Mouse (Mus musculus) olfactory bulb, adult 2 months (tissue): ENCODE data around the gene Gm21983. TPM values are rescaled to one million over a fixed set of nuclear protein-coding genes. Genes with fewer than 3 reads are reported as not detected.

ENCODE experiments used
- H3K27ac ChIP-seq: fragments of 200-500 bp; 2 replicates; pipeline ENCODE4 v1.5.1; 2012; ENCODE audit warnings: low read depth, low read length; ENCODE audit not compliant: insufficient read depth
- H3K4me1 ChIP-seq: fragments of 200-500 bp; 2 replicates; pipeline ENCODE4 v1.6.1; 2012; ENCODE audit warnings: low read length; ENCODE audit not compliant: control insufficient read depth, insufficient read depth
- H3K4me3 ChIP-seq: fragments of 200-500 bp; 2 replicates; pipeline ENCODE4 v1.5.1; 2012; ENCODE audit warnings: mild to moderate bottlenecking, low read depth, low read length, moderate library complexity; ENCODE audit not compliant: insufficient read depth
- CTCF ChIP-seq: fragments of 200-500 bp; IDR thresholded peaks from 2 replicates; pipeline ENCODE4 v1.5.1; 2012; ENCODE audit warnings: low read depth, mild to moderate bottlenecking, low read length, moderate library complexity; ENCODE audit not compliant: insufficient read depth
- POLR2A ChIP-seq: fragments of 200-500 bp; IDR thresholded peaks from 2 replicates; pipeline ENCODE4 v1.6.1; 2012; ENCODE audit warnings: mild to moderate bottlenecking, low read depth, low read length, moderate library complexity; ENCODE audit not compliant: insufficient read depth
- WGBS: fragments of 180-500 bp; shearing (Covaris S2); methylation state at CpG from one replicate; pipeline ENCODE4 v1.1.7; 2018; 5-methylcytosine and 5-hydroxymethylcytosine counted together
- polyA plus RNA-seq: library from polyadenylated mRNA; stranded (reverse); fragments of >200 nt; gene quantifications from 2 replicates; pipeline ENCODE4 v1.2.4, GENCODE M21; 2012; ENCODE audit warnings: low replicate concordance; ENCODE audit not compliant: missing spikeins, insufficient read depth, insufficient read length

Gm21983 gene
- polyA plus RNA-seq, 1 experiment, result not detected

GRCm38 (mm10) chr7:27164112-27164947 lies 16.6 kb downstream of the Gm21983 start:
- TF ChIP-seq CTCF (no peak), POLR2A (no peak)
- H3K4me3 ChIP-seq, result peak overlapping the region; percentile 96
- WGBS, result 78% methylated on average over 33 of the region's 33 CpGs
- H3K27ac ChIP-seq, result no peak overlapping the region
- peaks cover 53% of the 10 kb centered on the region for H3K4me1 ChIP-seq

GRCm38 (mm10) chr7:27163450-27163805 lies 17.5 kb downstream of the Gm21983 start:
- no peak overlapping the region for H3K27ac ChIP-seq

GRCm38 (mm10) chr7:27162780-27163449 lies 18.0 kb downstream of the Gm21983 start:
- TF ChIP-seq POLR2A, result no peak
- TF ChIP-seq CTCF, result no peak
- Histone ChIP-seq H3K4me3 (peak overlapping the region; percentile 15; the same call in 1 of the 2 replicates), H3K4me1 (peaks cover 53% of the 10 kb centered on the region)

More at GRCm38 (mm10) chr7:27163450-27163805, 17.5 kb downstream of the Gm21983 start:
- no peak for TF ChIP-seq CTCF
- TF ChIP-seq POLR2A, result no peak
- peak overlapping the region; percentile 15 for H3K4me3 ChIP-seq
- WGBS, result 53% methylated on average over 5 of the region's 5 CpGs
- peaks cover 53% of the 10 kb centered on the region for H3K4me1 ChIP-seq

GRCm38 (mm10) chr7:27161744-27162143 lies 19.1 kb downstream of the Gm21983 start:
- WGBS, result 84% methylated on average over 4 of the region's 4 CpGs
- no peak overlapping the region for H3K27ac ChIP-seq
- TF ChIP-seq CTCF (no peak), POLR2A (no peak)
- peaks cover 47% of the 10 kb centered on the region for H3K4me1 ChIP-seq
- no peak overlapping the region for H3K4me3 ChIP-seq

More at GRCm38 (mm10) chr7:27162780-27163449, 18.0 kb downstream of the Gm21983 start:
- no peak overlapping the region for H3K27ac ChIP-seq
- WGBS, result 48% methylated on average over 5 of the region's 5 CpGs

- Histone ChIP-seq H3K4me1 (peaks cover 47% of the 10 kb centered on the region), H3K27ac (no peak overlapping the region), H3K4me3 (no peak overlapping the region)
- 58% methylated on average over 3 of the region's 3 CpGs for WGBS
- no peak for TF ChIP-seq POLR2A
- TF ChIP-seq CTCF, result no peak
These were observed 20.0 kb downstream of the Gm21983 start for GRCm38 (mm10) chr7:27160921-27161320.

- Histone ChIP-seq H3K4me3 (no peak overlapping the region), H3K4me1 (peaks cover 40% of the 10 kb centered on the region), H3K27ac (no peak overlapping the region)
- WGBS, result 11% methylated on average over 8 of the region's 8 CpGs
- TF ChIP-seq CTCF (peak; percentile 94), POLR2A (no peak)
These were observed 21.0 kb downstream of the Gm21983 start for GRCm38 (mm10) chr7:27159882-27160281.

GRCm38 (mm10) chr7:27159256-27159655 lies 21.6 kb downstream of the Gm21983 start:
- no peak overlapping the region for H3K4me3 ChIP-seq

GRCm38 (mm10) chr7:27158171-27158570 lies 22.7 kb downstream of the Gm21983 start:
- peaks cover 27% of the 10 kb centered on the region for H3K4me1 ChIP-seq
- no peak overlapping the region for H3K27ac ChIP-seq
- H3K4me3 ChIP-seq, result no peak overlapping the region
- no peak for TF ChIP-seq CTCF
- TF ChIP-seq POLR2A, result no peak
- 85% methylated on average over 9 of the region's 9 CpGs for WGBS

More at GRCm38 (mm10) chr7:27159256-27159655, 21.6 kb downstream of the Gm21983 start:
- H3K4me1 ChIP-seq, result peaks cover 34% of the 10 kb centered on the region
- no peak overlapping the region for H3K27ac ChIP-seq
- TF ChIP-seq POLR2A (no peak), CTCF (no peak)
- WGBS, result 93% methylated on average over 6 of the region's 6 CpGs

- Histone ChIP-seq H3K4me1 (peaks cover 12% of the 10 kb centered on the region), H3K27ac (no peak overlapping the region), H3K4me3 (no peak overlapping the region)
- TF ChIP-seq POLR2A (no peak), CTCF (no peak)
- WGBS, result 59% methylated on average over 13 of the region's 13 CpGs
These were observed 24.9 kb downstream of the Gm21983 start for GRCm38 (mm10) chr7:27156005-27156404.
